Mouse (Mus musculus): ENCODE data around the gene Gm12169. TPM values are rescaled to one million over a fixed set of nuclear protein-coding genes. Genes with fewer than 3 reads are reported as not detected.

Gene Gm12169
- not detected in 2 replicates for polyA plus RNA-seq (2021; fragmentation: Nextera tagmentation)
- long read RNA-seq, experiment 1: 0 reads
- long read RNA-seq, experiment 2: 0 reads

GRCm38 (mm10) chr11:46523912-46524311, at the start of gene Gm12169:
Gm12169 (plus strand) TSS chr11:46524212.

GRCm38 (mm10) chr11:46571327-46571726, 47.3 kb downstream of the Gm12169 start, which contains the start of gene BC053393:
BC053393 (plus strand) TSS chr11:46571536.

Other genes with a start within 250 kb of the Gm12169 start
- 202 and 227 TPM in 2 replicates for gene Cyfip2, start 211.4 kb upstream of the Gm12169 start, polyA plus RNA-seq (2021; fragmentation: Nextera tagmentation)
- 0.10 and 0.21 TPM in 2 replicates for gene Itk, start 134.7 kb upstream of the Gm12169 start, polyA plus RNA-seq (2021; fragmentation: Nextera tagmentation)
- gene Fam71b, start 127.7 kb upstream of the Gm12169 start, polyA plus RNA-seq (2021; fragmentation: Nextera tagmentation): not detected in 2 replicates
- 36.1 and 39.2 TPM in 2 replicates for gene Med7, start 87.3 kb upstream of the Gm12169 start, polyA plus RNA-seq (2021; fragmentation: Nextera tagmentation)
- gene Havcr2, start 69.3 kb upstream of the Gm12169 start, polyA plus RNA-seq (2021; fragmentation: Nextera tagmentation): 1.4 TPM in 2 replicates
- gene BC053393, start 47.3 kb downstream of the Gm12169 start, polyA plus RNA-seq (2021; fragmentation: Nextera tagmentation): 0.06 TPM in 1 of 2 replicates, not detected in the other
- not detected in 2 replicates for gene Dppa1, start 105.0 kb downstream of the Gm12169 start, polyA plus RNA-seq (2021; fragmentation: Nextera tagmentation)
- gene Timd2, start 182.8 kb downstream of the Gm12169 start, polyA plus RNA-seq (2021; fragmentation: Nextera tagmentation): not detected in 2 replicates
- not detected in 2 replicates for gene Havcr1, start 210.9 kb downstream of the Gm12169 start, polyA plus RNA-seq (2021; fragmentation: Nextera tagmentation)

Measured in layer of hippocampus, adult 6 months (tissue).